Mouse (Mus musculus): ENCODE data around the gene Ank2. TPM values are rescaled to one million over a fixed set of nuclear protein-coding genes. Genes with fewer than 3 reads are reported as not detected.
A peak's percentile ranks its signal among the peaks of the same experiment; 100 is the strongest.

The Ank2 gene
- total and polyA plus RNA-seq, 3 experiments: 96.1 to 290 (median 269) TPM

DNA sequence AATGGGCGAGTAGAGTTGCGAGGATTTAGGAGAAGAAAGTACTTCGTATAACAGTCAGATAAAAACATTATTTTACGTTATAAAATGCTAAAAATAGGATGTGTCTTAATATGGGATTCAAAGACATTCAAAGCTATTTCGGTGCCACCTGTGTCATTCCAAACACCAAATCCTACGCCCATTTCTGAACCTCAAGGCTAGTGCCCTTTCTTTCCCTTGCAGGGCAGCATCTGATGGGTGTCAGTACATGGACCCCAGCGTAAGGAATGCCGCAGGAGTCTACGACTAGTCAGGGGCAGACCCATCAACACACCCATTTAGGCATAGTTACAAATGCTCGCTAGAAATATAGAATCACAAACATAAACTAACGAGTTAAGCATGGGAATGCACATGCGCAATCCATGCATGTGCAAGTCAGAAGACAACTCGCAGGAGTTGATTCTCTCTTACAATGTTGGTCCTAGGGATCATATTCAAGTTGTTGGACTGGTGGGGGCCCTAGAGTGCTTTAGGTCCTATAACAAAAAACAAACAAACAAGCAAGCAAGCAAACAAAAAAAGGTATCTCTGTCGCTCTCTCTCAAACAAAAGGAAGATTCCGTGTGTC lies 240.6 kb downstream of the Ank2 start:
- Histone ChIP-seq H3K27ac (no peak overlapping the region), H3K4me3 (no peak overlapping the region), H3K79me2 (replicated peaks; ENCODE audit: control insufficient read depth, insufficient read depth, low read length) (no peaks in the 10 kb centered on the region), H3K27me3 (ENCODE audit: control insufficient read depth, insufficient read depth, low read length) (no peaks in the 10 kb centered on the region), H3K4me1 (ENCODE audit: control insufficient read depth, insufficient read depth, low read length) (peaks cover 2% of the 10 kb centered on the region), H3K36me3 (ENCODE audit: control insufficient read depth, insufficient read depth, low read length) (no peaks in the 10 kb centered on the region), H3K9ac (ENCODE audit: low read depth, low read length) (no peak overlapping the region)
- no peak for DNase-seq
- 51% methylated on average over 15 of the region's 15 CpGs for WGBS
- TF ChIP-seq CTCF (IDR thresholded peaks at IDR 0.05) (no peak), POLR2A (IDR thresholded peaks at IDR 0.05; ENCODE audit: insufficient read depth, low read depth, low read length) (no peak), EP300 (IDR thresholded peaks at IDR 0.05; ENCODE audit: insufficient read depth, low read depth, low read length) (no peak)
- intact Hi-C loops (cut with DNase I): no loop called here

DNA sequence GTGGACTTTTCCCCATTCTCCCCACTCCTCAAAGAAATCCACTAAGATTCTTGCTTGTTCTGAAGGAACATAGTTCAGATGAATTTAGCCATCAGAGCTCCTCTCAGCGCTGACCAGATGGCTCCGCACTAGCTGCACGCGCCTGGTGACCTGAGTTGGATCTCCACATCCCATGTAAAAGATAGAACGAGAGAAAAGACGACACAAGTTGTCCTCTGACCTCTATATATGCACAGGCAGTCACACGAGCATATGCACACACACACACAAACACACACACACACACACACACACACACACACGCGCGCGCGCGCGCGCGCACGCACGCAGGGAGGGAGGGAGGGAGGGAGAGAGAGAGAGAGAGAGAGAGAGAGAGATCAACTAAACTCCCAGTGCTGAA lies 241.2 kb downstream of the Ank2 start:
- H3K4me3 ChIP-seq: peak overlapping the region; percentile 23
- intact Hi-C loops (cut with DNase I): no loop called here
- TF ChIP-seq CTCF (IDR thresholded peaks at IDR 0.05) (no peak), POLR2A (IDR thresholded peaks at IDR 0.05; ENCODE audit: insufficient read depth, low read depth, low read length) (no peak), EP300 (IDR thresholded peaks at IDR 0.05; ENCODE audit: insufficient read depth, low read depth, low read length) (no peak)
- peak; percentile 24 to 37 for DNase-seq
- no peaks in the 10 kb centered on the region for H3K79me2 ChIP-seq (replicated peaks; ENCODE audit: control insufficient read depth, insufficient read depth, low read length)
- H3K9ac ChIP-seq (ENCODE audit: low read depth, low read length): peak overlapping the region; percentile 31; the same call in 1 of the 2 replicates
- no peaks in the 10 kb centered on the region for H3K27me3 ChIP-seq (ENCODE audit: control insufficient read depth, insufficient read depth, low read length)
- H3K27ac ChIP-seq: no peak overlapping the region; the same call in 1 of the 2 replicates
- H3K4me1 ChIP-seq (ENCODE audit: control insufficient read depth, insufficient read depth, low read length): peaks cover 2% of the 10 kb centered on the region
- H3K36me3 ChIP-seq (ENCODE audit: control insufficient read depth, insufficient read depth, low read length): no peaks in the 10 kb centered on the region
- 1% methylated on average over 18 of the region's 18 CpGs for WGBS

DNA sequence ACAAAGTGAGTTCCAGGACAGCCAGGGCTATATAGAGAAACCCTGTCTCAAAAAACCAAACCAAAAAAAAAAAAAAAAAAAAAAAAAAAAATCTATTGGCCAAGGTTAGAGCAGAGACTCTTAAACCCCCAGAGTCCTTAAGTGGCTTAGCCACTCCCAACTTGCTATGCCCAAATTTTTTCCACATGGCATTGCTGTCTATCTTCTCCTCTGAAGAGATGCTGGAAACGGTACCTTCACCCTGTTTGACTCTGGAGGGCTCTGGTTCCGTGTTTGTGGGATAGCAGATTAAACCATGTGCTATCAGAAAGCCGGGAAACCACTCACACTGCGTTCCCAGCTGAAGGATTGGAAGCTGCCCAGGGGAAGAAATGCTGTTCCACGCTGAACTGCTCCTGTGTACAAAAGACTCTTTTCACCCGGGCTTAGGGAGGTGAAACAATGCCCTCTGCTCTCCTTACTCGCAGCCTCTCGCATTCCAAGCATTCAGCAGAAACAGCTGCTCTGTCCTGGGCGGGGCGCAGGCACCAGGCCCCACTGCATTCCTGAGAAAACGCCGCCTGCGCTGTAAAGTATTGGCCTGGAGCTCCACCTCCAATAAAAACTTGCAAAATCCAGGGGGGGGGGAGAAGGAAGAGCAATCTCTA lies 241.7 kb downstream of the Ank2 start:
- Histone ChIP-seq H3K9ac (ENCODE audit: low read depth, low read length) (peak overlapping the region; percentile 31), H3K4me1 (ENCODE audit: control insufficient read depth, insufficient read depth, low read length) (peaks cover 2% of the 10 kb centered on the region), H3K27me3 (ENCODE audit: control insufficient read depth, insufficient read depth, low read length) (no peaks in the 10 kb centered on the region), H3K4me3 (peak overlapping the region; percentile 23), H3K27ac (peak overlapping the region; percentile 43; the same call in 1 of the 2 replicates), H3K36me3 (ENCODE audit: control insufficient read depth, insufficient read depth, low read length) (no peaks in the 10 kb centered on the region), H3K79me2 (replicated peaks; ENCODE audit: control insufficient read depth, insufficient read depth, low read length) (no peaks in the 10 kb centered on the region)
- intact Hi-C loops (cut with DNase I): no loop called here
- TF ChIP-seq EP300 (IDR thresholded peaks at IDR 0.05; ENCODE audit: insufficient read depth, low read depth, low read length) (no peak), POLR2A (IDR thresholded peaks at IDR 0.05; ENCODE audit: insufficient read depth, low read depth, low read length) (no peak), CTCF (IDR thresholded peaks at IDR 0.05) (no peak)
- WGBS: under 1% methylated on average over 13 of the region's 13 CpGs
- peak; percentile 68 to 71 for DNase-seq

DNA sequence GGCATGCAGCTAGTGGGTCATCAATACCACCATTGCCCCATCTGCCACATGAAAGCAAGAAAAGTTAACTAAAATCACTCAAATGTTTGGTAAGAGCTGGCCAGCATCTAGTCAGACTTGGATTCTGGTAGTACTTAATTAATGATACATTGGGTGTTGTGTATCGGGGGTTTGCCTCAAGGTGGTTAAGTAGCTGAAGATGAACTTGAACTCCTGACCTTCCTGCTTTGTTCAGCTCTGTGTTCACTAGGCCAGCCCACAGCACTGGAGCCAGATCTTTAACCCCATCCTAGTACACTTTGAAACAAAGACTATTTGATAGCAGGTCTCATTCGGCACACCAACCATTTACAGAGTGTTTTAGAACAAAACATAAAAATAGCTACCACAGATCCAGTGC lies 242.5 kb downstream of the Ank2 start:
- intact Hi-C loops (cut with DNase I): no loop called here
- 80% methylated on average over 2 of the region's 2 CpGs for WGBS
- H3K4me3 ChIP-seq: no peak overlapping the region
- peaks cover 2% of the 10 kb centered on the region for H3K4me1 ChIP-seq (ENCODE audit: control insufficient read depth, insufficient read depth, low read length)
- H3K36me3 ChIP-seq (ENCODE audit: control insufficient read depth, insufficient read depth, low read length): no peaks in the 10 kb centered on the region
- no peaks in the 10 kb centered on the region for H3K27me3 ChIP-seq (ENCODE audit: control insufficient read depth, insufficient read depth, low read length)
- TF ChIP-seq POLR2A (IDR thresholded peaks at IDR 0.05; ENCODE audit: insufficient read depth, low read depth, low read length) (no peak), EP300 (IDR thresholded peaks at IDR 0.05; ENCODE audit: insufficient read depth, low read depth, low read length) (no peak), CTCF (IDR thresholded peaks at IDR 0.05) (no peak)
- DNase-seq: no peak
- no peak overlapping the region for H3K27ac ChIP-seq
- no peak overlapping the region for H3K9ac ChIP-seq (ENCODE audit: low read depth, low read length)
- H3K79me2 ChIP-seq (replicated peaks; ENCODE audit: control insufficient read depth, insufficient read depth, low read length): no peaks in the 10 kb centered on the region

DNA sequence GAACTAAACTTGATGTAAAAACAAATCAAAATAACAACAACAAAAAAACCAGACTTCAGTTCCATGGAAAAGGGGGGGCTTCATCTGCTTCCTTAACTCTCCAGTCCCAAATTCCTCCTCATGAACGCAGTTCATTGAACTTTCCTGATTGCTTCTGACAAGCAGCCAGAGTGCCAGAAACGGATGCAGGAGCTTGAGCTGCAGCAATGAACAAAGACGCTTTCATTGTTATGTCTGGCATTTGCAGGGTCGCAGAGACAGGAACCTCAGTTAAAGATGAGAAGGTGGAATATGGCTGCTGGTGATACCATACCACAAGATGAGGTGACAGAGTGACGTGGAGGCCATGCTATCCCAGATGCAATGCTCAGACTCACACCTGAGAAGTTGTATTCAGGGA lies 248.2 kb downstream of the Ank2 start:
- Histone ChIP-seq H3K36me3 (ENCODE audit: control insufficient read depth, insufficient read depth, low read length) (no peaks in the 10 kb centered on the region), H3K27me3 (ENCODE audit: control insufficient read depth, insufficient read depth, low read length) (no peaks in the 10 kb centered on the region), H3K9ac (ENCODE audit: low read depth, low read length) (no peak overlapping the region), H3K79me2 (replicated peaks; ENCODE audit: control insufficient read depth, insufficient read depth, low read length) (no peaks in the 10 kb centered on the region), H3K4me3 (no peak overlapping the region), H3K4me1 (ENCODE audit: control insufficient read depth, insufficient read depth, low read length) (no peaks in the 10 kb centered on the region), H3K27ac (no peak overlapping the region)
- no peak for DNase-seq
- WGBS: 44% methylated on average over 5 of the region's 5 CpGs
- intact Hi-C loops (cut with DNase I): no loop called here
- TF ChIP-seq EP300 (IDR thresholded peaks at IDR 0.05; ENCODE audit: insufficient read depth, low read depth, low read length) (no peak), POLR2A (IDR thresholded peaks at IDR 0.05; ENCODE audit: insufficient read depth, low read depth, low read length) (no peak), CTCF (IDR thresholded peaks at IDR 0.05) (no peak)

DNA sequence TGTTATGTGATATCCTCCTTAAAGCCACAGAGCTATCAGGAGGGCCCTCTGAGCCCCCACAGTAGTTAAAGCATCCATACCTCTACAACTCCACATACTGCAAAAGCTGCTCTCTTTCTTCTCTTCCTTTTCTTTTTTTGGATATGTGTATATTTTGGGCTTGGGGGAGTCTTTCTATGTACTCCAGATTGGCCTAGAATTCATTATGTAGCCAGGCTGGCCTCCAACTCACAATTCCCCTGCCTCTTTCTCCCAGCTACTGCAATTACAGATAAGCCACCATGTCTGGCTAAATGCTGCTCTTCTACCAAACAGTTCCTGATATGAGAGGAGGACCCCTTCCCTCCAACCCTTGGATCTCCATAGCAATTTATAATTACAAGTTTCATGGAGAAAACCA lies 250.5 kb downstream of the Ank2 start:
- no peaks in the 10 kb centered on the region for H3K79me2 ChIP-seq (replicated peaks; ENCODE audit: control insufficient read depth, insufficient read depth, low read length)
- DNase-seq: no peak
- H3K27me3 ChIP-seq (ENCODE audit: control insufficient read depth, insufficient read depth, low read length): no peaks in the 10 kb centered on the region
- TF ChIP-seq CTCF (IDR thresholded peaks at IDR 0.05): no peak
- no peak for TF ChIP-seq EP300 (IDR thresholded peaks at IDR 0.05; ENCODE audit: insufficient read depth, low read depth, low read length)
- no peak for TF ChIP-seq POLR2A (IDR thresholded peaks at IDR 0.05; ENCODE audit: insufficient read depth, low read depth, low read length)
- H3K9ac ChIP-seq (ENCODE audit: low read depth, low read length): no peak overlapping the region
- no peak overlapping the region for H3K27ac ChIP-seq
- H3K36me3 ChIP-seq (ENCODE audit: control insufficient read depth, insufficient read depth, low read length): no peaks in the 10 kb centered on the region
- no peaks in the 10 kb centered on the region for H3K4me1 ChIP-seq (ENCODE audit: control insufficient read depth, insufficient read depth, low read length)
- intact Hi-C loops (cut with DNase I): no loop called here
- H3K4me3 ChIP-seq: no peak overlapping the region

All from heart, adult 2 months (tissue).